Mouse (Mus musculus): ENCODE data around the gene 9530068E07Rik.

DNA sequence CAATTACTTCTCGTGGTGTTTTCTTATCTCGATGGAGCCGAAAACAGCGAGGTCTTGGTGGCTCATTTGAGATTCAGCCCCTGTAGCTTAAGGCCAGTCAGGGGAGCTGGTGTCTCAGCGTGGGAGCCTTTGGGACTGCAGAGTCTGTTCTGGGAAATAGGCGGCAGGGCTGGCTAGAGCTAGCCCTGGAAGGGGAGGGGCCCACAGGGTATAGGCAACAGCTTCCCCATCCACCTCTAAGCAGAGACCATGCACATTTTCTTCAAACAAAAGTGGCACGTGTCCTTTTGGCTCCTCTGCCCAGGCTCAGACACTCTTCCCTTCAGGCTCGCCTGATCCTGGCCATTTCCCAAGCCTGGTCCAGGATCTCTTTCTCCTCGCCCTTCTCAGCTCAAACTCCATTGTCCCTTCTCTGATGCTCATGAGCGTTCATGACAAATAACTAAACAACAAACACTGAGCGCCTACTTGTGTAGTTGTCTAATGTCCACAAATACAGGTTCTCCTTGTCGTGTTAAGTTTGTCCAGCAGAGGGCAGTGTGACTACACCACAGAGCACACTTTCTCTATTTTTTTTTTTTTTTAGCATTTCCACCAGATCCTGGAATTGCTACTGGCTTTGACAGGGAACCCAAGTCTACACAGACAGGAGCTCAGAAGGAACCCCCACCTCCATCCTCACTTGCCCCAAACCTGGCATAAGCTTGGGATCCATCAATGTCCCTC lies 25.0 kb downstream of the 9530068E07Rik start:
- TF ChIP-seq CHD2 (IDR thresholded peaks at IDR 0.05; ENCODE audit: low read depth, low read length) (no peak), ZNF384 (IDR thresholded peaks at IDR 0.05; ENCODE audit: low read depth, low read length) (peak; percentile 100), ZC3H11A (IDR thresholded peaks at IDR 0.05; ENCODE audit: borderline replicate concordance, low read depth, low read length) (peak; percentile 86), MAFK (IDR thresholded peaks at IDR 0.05; ENCODE audit: insufficient read depth, low read depth, low read length) (no peak)
